Mouse (Mus musculus) hindbrain, embryonic 10.5 days (tissue): ENCODE results near the gene Cage1. TPM values are rescaled to one million over a fixed set of nuclear protein-coding genes. Genes with fewer than 3 reads are reported as not detected.

ENCODE experiments used
- DNase-seq: peaks from one replicate; pipeline ENCODE4 v3.0.0-alpha.2; 2017; ENCODE audit warnings: low spot score
- H3K27ac ChIP-seq: fragments of 300-500 bp; sonication (generic); 2 replicates; pipeline ENCODE4 v1.5.1; 2016; ENCODE audit warnings: mild to moderate bottlenecking, moderate library complexity
- H3K27me3 ChIP-seq: fragments of 300-500 bp; sonication (generic); 2 replicates; pipeline ENCODE4 v1.6.1; 2016; ENCODE audit warnings: mild to moderate bottlenecking; ENCODE audit not compliant: poor library complexity, insufficient read depth, severe bottlenecking
- H3K36me3 ChIP-seq: fragments of 300-500 bp; sonication (generic); 2 replicates; pipeline ENCODE4 v1.6.1; 2016; ENCODE audit warnings: mild to moderate bottlenecking, moderate library complexity
- H3K4me1 ChIP-seq: fragments of 300-500 bp; sonication (generic); replicated peaks from 2 replicates; pipeline ENCODE4 v1.6.1; 2016; ENCODE audit warnings: mild to moderate bottlenecking
- H3K4me3 ChIP-seq: fragments of 300-500 bp; sonication (generic); 2 replicates; pipeline ENCODE4 v1.5.1; 2016; ENCODE audit warnings: mild to moderate bottlenecking, moderate library complexity
- H3K9me3 ChIP-seq: fragments of 300-500 bp; sonication (generic); 2 replicates; pipeline ENCODE4 v1.6.1; 2016; ENCODE audit warnings: mild to moderate bottlenecking, moderate library complexity
- WGBS: fragments of 180-500 bp; shearing (Covaris S2); methylation state at CpG from one replicate; pipeline ENCODE4 v1.1.7; 2016; 5-methylcytosine and 5-hydroxymethylcytosine counted together
- polyA plus RNA-seq: library from polyadenylated mRNA; unstranded; fragments of >200 nt; fragmentation: Nextera tagmentation; extraction: Ambion mirVana; gene quantifications from 2 replicates; pipeline ENCODE4 v1.2.1, GENCODE M21; 2016

Gene Cage1
- polyA plus RNA-seq, 1 experiment from 2014 or later, result 0.75 TPM

DNA sequence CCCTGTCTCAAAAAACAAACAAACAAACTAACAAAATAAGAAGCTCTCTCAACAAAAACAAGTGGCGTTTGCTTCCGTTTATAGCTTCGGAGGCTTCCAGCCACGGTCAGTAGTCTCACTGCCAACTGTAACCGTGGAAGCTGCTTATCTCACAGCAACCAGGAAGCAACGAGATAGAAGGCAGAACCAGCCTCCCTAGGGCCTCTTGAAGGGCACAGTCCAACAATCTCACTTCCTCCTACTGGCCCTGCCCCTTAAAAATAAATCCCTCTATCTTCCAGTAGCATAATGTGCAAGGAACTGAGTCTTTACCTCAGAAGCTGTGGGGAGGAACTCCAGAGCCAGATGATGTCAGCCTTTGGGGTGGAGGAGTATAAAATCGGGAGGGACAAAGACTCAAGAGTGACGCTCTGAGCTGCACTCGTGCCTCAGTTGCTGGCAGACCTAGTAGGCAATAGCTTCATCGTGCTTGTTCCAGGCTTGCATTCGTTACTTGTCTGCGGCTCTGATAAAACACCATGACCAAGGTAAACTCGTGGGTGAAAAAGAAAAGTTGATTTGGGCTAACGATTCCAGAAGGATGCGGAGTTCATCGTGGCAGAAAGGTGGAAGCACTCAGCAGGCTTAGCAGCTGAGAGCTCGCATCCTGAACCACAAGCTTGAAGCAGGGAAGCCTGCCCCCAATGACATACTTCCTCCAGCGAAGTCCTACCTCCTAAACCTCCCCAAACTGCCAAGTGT, 78.2 kb downstream of the Cage1 start:
- no peak overlapping the region for H3K27ac ChIP-seq
- H3K36me3 ChIP-seq, result no peaks in the 10 kb centered on the region
- no peaks in the 10 kb centered on the region; the same call in 1 of the 2 replicates for H3K27me3 ChIP-seq
- H3K4me1 ChIP-seq, result peaks cover 3% of the 10 kb centered on the region
- WGBS, result 92% methylated on average over 18 of the region's 18 CpGs
- H3K4me3 ChIP-seq, result no peak overlapping the region
- DNase-seq, result no peak
- no peaks in the 10 kb centered on the region for H3K9me3 ChIP-seq

Other genes with a start within 250 kb of the Cage1 start
- 83.6 and 103 TPM in 2 replicates for gene Ssr1, start 42.9 kb downstream of the Cage1 start, polyA plus RNA-seq
- 46.7 and 50.7 TPM in 2 replicates for gene Riok1, start 74 bp downstream of the Cage1 start, polyA plus RNA-seq
- gene Dsp, start 114.2 kb upstream of the Cage1 start, polyA plus RNA-seq, result 0.98 and 1.3 TPM in 2 replicates
- 25.2 and 34.3 TPM in 2 replicates for gene Snrnp48, start 167.9 kb upstream of the Cage1 start, polyA plus RNA-seq